Mouse (Mus musculus) heart, adult 11 months (tissue): ENCODE results near the gene Igsf11.
A peak's percentile ranks its signal among the peaks of the same experiment; 100 is the strongest.

Experiments used
- DNase-seq: peaks from one replicate; pipeline ENCODE4 v3.0.0; 2022

Igsf11 gene

DNA sequence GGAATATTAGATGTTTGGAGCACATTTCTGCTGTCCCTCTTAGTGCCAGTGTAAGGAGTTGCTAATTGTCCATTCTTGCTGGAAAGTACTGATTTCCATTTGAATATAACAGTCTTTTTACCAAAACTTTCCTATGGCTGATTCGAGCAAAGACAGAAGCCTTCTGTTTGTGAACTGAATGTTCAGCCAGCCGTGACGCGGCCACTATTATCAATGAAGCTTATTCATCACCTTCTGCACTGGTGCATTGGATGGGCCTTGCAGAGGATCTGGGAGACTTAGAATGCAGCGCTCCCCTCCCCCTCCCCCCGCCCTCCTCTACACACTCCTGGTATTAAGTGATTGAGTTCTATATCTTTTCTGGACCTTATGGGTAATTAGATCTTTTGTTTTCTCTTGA lies 48.8 kb downstream of the Igsf11 start:
- peak; percentile 55 for DNase-seq

DNA sequence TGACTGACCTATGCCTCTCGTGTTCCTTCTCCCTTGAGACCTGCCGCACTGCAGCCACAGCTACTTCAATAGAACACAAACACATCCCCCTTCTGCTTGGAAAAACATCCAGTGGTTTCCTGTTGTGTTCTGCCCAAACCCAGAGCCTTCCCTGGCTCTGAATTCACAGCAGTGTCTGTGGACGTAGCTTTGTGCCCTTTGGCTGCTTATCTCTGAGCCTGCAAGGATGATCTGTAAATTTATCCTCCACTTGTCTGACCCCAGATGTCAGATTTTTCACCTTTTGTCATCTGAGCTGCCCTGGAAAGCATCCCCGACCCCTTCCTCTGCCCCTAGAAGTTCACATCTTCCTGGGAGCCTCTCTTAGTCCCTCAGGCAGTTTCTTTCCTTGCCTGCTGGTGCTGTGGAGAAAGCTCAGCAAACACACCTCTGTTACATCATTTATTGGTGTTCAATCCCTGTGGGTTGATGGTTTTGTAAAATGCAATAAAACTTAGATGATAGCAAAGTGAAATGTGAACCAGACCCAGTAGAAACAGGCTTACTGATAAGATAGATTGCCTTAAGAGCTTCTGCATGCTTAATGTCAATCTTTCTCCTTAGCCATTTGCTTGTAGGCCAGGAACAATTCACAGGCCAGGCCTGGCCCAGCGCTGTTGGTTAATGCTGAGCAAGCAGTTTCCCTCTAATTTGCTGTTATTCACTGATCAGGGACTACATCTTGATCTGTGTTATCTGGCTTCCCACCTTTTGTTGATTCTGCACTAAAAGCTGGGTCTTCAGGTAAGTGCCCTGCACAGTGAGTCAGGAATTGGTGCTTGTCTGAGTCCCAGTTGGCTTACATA lies 51.5 kb downstream of the Igsf11 start:
- DNase-seq = peak; percentile 75

DNA sequence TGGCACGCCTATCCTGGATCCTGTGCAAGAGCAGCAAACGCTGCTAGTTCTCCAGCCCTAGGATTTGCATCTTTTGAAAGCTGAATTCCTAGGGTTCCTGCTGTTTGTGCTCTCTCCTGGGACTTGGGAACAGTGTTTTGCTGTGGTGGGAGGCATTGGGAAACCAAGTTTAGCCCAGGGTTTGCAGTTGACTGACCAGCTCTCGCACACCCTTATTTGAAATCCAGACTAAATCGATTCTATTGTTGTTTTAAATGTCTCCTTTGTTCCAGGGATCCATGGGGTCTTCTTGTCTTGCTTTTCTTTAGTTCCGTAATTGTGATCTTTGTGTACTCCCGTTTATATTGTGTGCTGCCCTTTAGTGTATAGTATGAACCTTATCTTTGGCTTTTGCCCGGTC lies 52.6 kb downstream of the Igsf11 start:
- peak; percentile 66 for DNase-seq

GRCm38 (mm10) chr16:38945581-38945981 lies 53.1 kb downstream of the Igsf11 start:
- peak; percentile 59 for DNase-seq

- DNase-seq = peak; percentile 17
Observed at GRCm38 (mm10) chr16:38946453-38946852, 54.0 kb downstream of the Igsf11 start.

DNA sequence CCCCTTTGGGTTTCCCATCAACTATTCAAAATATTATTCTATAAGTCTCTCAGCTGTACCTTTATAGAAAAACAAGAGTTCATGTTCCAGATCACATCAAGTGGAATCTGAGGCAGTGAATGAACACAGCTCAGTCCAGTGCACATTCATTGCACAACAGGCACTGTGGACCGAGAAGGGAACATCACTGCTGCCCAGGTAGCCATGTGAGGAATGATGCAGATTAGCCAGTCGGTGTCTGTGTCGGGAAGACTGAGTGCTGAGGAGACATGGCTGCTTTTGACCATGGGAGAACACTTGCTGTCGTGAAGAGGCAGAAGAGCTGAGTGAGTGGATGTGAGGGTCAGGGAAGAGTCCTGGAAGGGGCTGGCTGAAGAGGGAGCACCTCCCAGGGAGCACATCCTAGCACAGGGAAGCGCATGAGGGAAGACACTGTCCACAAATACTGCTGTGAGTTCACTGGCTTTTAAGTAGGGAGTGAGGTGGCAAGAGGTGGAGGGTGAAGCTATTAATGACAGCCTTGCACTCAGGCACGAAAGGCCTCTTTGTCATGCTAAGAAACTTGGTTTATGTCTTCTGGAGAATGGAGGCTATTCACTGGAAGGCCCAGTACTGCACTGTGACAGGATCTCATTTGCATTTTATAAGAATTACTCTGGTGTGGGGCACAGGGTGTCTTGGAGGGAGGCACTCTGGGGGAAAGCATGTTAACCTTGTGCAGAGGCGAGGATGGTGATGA lies 54.8 kb downstream of the Igsf11 start:
- DNase-seq = peak; percentile 74

DNA sequence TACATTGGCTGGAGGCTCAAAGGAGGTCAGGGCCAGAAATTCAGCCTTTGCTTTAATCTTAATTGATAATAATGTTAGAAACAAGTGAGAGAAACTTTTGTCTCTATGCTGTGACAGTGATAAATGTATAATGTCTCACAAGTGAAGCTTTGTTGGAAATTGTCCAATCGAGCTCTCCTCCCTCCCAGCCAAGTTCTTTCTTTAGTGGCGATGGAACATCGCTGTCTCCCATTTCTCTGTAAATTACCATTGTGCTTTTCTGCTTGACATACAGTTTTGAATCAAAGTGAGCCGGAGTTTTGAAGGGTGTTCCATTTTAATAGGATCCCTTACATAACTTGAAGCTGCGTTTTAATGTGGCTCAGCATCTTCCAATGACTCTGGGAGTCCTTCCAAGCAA lies 56.0 kb downstream of the Igsf11 start:
- DNase-seq = no peak

DNA sequence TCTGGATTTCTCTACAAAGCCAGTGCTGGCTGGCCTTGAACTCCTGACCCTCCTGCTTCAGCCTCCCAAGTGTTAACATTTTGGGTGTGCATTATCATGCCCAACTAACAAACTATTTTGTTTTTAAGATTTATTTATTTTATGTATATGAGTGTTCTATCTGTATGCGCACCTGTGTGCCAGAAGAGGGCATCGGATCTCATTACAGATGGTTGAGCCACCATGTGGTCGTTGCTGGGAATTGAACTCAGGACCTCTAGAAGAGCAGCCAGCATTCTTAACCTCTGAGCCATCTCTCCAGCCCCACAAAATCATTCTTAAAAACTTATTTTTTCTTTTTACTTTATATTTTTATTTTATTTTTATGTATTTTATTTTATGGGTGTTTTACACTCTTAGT lies 60.4 kb downstream of the Igsf11 start:
- DNase-seq = peak; percentile 40

GRCm38 (mm10) chr16:38953821-38954220 lies 61.4 kb downstream of the Igsf11 start:
- no peak for DNase-seq

- peak; percentile 59 for DNase-seq
Observed at GRCm38 (mm10) chr16:38954501-38955288, 62.2 kb downstream of the Igsf11 start.

DNA sequence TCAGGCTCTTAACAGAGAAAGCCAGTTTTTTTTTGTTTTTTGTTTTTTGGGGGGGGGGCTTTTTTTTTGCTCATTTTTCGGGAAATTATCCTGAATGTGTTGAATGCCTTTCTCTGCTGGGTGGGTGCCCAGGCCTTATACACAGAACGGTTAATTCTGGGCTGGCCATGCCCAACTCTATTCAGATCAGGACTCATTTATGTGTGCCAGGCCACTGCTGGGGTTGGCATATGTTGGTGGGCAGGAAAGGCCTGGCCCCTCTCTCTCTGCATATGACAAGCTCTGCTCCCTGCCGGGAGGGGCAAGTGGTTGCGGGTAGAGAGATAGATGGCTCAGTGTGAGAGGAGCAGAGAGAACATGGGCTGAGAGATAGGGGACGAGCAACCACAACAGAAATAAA lies 62.8 kb downstream of the Igsf11 start:
- peak; percentile 70 for DNase-seq

GRCm38 (mm10) chr16:38958801-38959200 lies 66.3 kb downstream of the Igsf11 start:
- peak; percentile 43 for DNase-seq

DNA sequence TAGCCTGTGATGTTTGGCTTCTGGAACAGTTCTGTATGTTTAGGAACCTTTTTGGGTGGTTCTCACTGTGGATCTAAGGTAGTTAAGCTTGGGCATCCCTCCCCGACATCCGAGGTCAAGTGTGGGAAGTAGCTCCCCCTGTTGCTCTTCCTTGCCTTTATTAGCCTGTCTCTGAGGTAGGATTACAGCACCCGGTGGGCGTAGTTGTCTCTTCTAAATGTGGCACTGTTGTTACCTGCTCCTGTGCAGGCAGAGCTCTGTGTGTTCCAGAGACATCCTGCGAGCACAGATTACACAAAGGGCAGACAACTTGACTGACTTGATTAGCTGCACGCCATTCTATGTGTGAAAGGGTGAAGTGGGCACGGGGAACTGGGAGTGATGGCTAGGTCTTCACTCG lies 68.1 kb downstream of the Igsf11 start:
- peak; percentile 41 for DNase-seq

DNA sequence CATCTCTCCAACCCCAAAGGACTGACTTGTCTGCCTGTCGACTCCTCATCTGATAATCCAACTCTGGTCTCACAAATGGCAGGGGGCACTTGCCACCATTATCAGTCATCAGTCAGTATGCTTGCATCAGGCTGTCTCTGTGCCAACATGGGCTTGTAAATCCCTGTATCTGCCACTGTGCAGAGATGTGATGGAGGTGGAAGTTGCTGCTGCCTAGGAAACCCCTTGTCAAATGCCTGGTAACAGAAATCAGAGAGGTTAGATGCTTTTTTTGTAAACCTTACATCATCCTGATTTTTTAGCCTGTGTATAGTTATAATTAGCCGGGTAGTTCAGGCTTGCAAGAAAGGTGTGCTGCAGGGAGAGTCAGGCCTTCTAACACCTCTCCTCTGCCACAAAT lies 69.4 kb downstream of the Igsf11 start:
- DNase-seq = peak; percentile 45

DNA sequence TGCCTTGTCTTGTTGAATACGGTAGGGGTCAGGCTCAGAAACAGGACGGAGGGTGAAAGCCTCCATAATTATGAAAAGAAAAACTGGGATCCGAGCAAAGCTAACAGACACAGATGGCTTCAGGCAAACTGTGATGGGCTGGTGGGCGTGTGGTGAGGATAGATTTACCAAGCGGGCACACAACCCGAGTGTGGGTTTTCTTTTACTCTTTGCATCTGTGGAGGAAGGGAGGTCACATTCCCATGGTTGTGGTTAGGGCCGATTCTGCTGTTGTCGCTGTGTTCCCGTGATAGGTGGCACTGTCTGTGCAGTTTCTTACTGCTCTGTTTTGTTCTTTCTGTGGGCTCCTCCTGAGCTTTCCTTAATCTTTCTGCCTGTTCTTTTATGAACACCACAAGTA lies 70.2 kb downstream of the Igsf11 start:
- peak; percentile 61 for DNase-seq

DNA sequence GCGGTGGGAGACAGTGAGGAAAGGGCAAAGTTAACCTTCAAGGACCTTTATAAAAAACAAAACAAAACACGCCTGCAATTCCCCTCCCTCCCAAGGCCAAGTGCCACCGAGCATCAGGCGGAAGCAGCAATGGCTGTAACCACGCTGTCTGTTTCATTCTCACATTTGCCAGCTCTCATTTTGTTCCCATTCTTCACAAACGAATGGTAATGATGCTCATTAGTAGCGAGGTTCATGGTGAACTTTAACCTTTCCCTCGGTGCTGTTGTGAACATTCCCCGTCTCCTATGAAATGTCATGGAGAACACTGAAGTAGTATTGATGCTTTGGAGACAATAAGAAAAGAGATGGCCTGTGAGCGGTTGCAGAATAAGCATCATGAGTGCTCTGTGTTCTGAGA lies 74.6 kb downstream of the Igsf11 start:
- peak; percentile 79 for DNase-seq

- DNase-seq = peak; percentile 74
Observed at GRCm38 (mm10) chr16:38976151-38976550, 83.7 kb downstream of the Igsf11 start.

- DNase-seq = peak; percentile 77
Observed at GRCm38 (mm10) chr16:38978546-38978945, 86.1 kb downstream of the Igsf11 start.

GRCm38 (mm10) chr16:38980546-38980945 lies 88.1 kb downstream of the Igsf11 start:
- DNase-seq = peak; percentile 19

- peak; percentile 56 for DNase-seq
Observed at GRCm38 (mm10) chr16:38982051-38982450, 89.6 kb downstream of the Igsf11 start.

DNA sequence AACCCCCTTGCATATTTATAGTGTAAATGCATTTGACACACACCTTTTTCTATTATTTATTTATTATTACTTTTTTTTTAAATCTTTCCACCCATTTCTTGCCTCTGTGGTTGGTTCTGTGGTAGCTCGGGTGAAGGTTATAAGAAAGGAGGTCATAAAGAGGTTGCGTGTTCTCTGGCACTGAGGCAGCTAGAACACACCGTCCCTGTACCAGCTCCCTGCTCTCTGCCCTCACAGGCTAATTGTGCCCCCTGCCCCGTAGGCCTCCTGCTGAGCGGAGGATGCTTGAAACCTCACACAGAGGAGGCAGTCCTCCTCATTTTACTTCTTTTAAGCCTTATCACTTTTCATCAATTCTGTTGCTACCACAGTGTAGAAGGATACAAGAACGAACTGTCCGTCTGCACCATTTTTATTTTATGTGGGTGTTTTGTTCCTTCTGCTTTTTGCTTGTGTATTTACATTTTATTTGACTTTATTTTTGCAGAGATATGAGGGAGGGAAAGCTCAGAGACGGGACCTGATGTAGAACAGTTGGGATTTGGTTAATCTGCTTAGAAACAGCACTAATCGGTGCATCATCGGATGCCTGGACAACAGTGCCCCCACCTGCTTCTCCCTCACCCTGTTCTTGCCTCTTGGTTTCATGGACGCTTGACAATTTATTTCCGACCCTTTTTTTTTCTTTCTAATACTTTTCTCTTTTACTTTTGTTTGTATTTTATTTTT lies 90.2 kb downstream of the Igsf11 start:
- DNase-seq = peak; percentile 27

GRCm38 (mm10) chr16:38983850-38984249 lies 91.4 kb downstream of the Igsf11 start:
- peak; percentile 43 for DNase-seq

DNA sequence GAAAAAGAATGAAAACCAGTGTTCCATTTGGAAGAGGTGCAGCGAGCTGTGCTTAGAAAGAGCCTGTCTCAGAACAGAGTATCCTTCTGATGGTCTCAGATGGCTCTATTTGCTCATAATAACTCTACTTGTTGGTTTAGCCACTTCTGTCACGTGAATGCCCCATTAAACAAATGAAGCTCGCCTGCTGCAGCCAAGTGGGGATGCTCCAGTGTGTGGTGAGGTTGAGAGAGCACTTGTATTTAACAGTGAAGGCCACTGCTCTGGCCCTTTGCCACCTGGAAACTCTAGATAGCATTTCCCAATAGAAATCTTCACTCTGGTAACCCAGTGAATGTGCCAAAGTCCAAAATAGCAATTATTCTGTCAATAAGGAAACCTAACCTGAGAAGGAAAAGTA lies 92.9 kb downstream of the Igsf11 start:
- peak; percentile 68 for DNase-seq
